Mouse (Mus musculus): ENCODE data around the gene Gm44502. TPM values are rescaled to one million over a fixed set of nuclear protein-coding genes. Genes with fewer than 3 reads are reported as not detected.
A peak's percentile ranks its signal among the peaks of the same experiment; 100 is the strongest.

Gene Gm44502
- not detected in 2 replicates for polyA plus RNA-seq (2016; fragmentation: Nextera tagmentation; extraction: Ambion mirVana)

DNA sequence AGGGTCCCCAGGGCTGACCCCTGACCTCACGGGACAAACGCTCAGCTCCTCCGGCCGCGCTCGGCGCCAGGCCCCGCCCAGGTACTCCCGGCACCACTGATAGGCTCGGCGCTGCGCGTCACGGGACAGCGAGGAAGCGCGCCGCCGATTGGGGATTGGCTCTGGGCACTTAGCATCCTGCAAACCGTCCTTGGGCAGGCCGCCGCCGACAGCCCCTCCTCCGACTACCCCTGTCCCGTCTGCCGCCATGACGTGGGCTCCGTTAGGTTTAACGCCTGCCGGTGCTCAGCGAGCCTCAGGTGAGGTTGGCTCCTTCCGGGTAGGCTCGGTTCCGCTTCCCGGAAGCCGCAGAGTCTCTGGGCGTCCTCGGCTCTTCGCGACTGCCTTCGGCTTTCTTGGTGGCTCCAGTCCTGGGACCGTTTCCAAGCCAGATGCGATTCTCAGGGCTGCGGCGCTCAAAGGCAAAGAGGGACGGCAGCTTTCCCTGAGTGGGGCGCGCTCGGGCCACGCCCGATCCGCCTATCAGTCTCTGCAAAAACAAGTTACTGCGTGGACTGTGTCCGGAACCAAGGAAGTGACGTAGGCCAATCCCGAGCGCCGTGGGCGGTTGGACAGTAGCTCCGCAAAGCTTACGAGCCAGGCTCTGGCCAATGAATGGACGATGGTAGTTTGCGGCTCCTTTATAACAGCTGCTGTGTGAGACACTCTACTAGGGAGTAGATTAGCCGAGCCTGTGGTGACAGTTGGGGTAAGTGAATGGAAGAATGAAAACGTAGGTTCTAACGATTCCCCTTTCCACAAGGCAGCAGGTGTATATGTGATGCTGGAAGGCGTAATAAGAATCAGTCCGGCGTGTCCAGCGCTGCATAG is at the start of gene Gm44502, which contains the start of the genes C730034F03Rik and Chkb:
Gene Gm44502 (minus strand): TSS at position 345 of the 870 bp plus-strand sequence.
Gene C730034F03Rik (plus strand): TSS at position 238 of the 870 bp plus-strand sequence.
Gene Chkb (minus strand): TSS at position 557 of the 870 bp plus-strand sequence.
- 1% methylated on average over 70 of the region's 70 CpGs for WGBS
- H3K9ac ChIP-seq (replicated peaks) = peak within 1 kb of the TSS; percentile 75
- H3K27ac ChIP-seq = peak within 1 kb of the TSS; percentile 96
- H3K4me3 ChIP-seq (replicated peaks) = peak within 1 kb of the TSS; percentile 74
- H3K4me2 ChIP-seq = peak within 1 kb of the TSS; percentile 87
- no peaks in the 10 kb centered on the region for H3K9me3 ChIP-seq
- peaks cover 24% of the 10 kb centered on the region for H3K4me1 ChIP-seq (replicated peaks)
- peak; percentile 90 for ATAC-seq (ENCODE audit: insufficient number of reproducible peaks, insufficient read depth, low FRiP score, low TSS enrichment, low read depth)
- no peaks in the 10 kb centered on the region for H3K27me3 ChIP-seq
- peaks cover 25% of the 10 kb centered on the region for H3K36me3 ChIP-seq

GRCm38 (mm10) chr15:89478622-89479021 is 49.1 kb upstream of the Gm44502 start:
- WGBS = 81% methylated on average over 3 of the region's 3 CpGs
- ATAC-seq (ENCODE audit: insufficient number of reproducible peaks, insufficient read depth, low FRiP score, low TSS enrichment, low read depth) = no peak

DNA sequence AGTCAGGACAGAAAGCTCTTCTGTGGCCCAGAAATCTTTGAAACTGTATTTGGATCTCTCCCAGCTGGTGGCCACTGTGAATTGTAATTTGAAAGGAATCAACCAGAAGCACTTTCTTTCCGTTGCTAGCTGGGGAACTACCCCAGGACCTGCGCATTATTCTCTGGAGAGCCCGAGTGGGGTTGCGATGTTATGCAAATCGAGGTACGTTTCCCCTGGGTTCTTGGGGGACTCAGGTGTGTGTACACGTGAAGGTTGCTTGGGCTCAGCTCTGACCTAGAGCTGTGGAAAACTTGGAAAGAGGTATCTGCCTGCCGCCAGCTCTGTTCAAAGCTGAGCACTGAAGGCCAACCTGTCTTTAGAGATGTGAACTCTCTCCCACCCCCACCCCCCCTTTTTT is 48.3 kb upstream of the Gm44502 start:
- peaks cover 5% of the 10 kb centered on the region; the same call in 1 of the 2 replicates for H3K27me3 ChIP-seq
- H3K9ac ChIP-seq (replicated peaks) = no peak overlapping the region
- no peak overlapping the region for H3K27ac ChIP-seq
- WGBS = 48% methylated on average over 8 of the region's 8 CpGs
- H3K9me3 ChIP-seq = 0 out of 2 replicates have a peak, but pooled peaks cover 7% of the 10 kb centered on the region
- H3K4me1 ChIP-seq (replicated peaks) = peaks cover 9% of the 10 kb centered on the region; the same call in 1 of the 2 replicates
- H3K4me3 ChIP-seq (replicated peaks) = no peak overlapping the region
- no peak overlapping the region for H3K4me2 ChIP-seq
- ATAC-seq (ENCODE audit: insufficient number of reproducible peaks, insufficient read depth, low FRiP score, low TSS enrichment, low read depth) = no peak
- no peaks in the 10 kb centered on the region for H3K36me3 ChIP-seq

More at GRCm38 (mm10) chr15:89478622-89479021, 49.1 kb upstream of the Gm44502 start:
- Histone ChIP-seq H3K4me1 (replicated peaks) (peaks cover 9% of the 10 kb centered on the region; the same call in 1 of the 2 replicates), H3K9ac (replicated peaks) (no peak overlapping the region), H3K36me3 (no peaks in the 10 kb centered on the region), H3K27ac (no peak overlapping the region), H3K4me3 (replicated peaks) (no peak overlapping the region), H3K4me2 (no peak overlapping the region), H3K27me3 (peaks cover 5% of the 10 kb centered on the region; the same call in 1 of the 2 replicates), H3K9me3 (0 out of 2 replicates have a peak, but pooled peaks cover 7% of the 10 kb centered on the region)

GRCm38 (mm10) chr15:89477091-89477491 is 47.6 kb upstream of the Gm44502 start, which contains the start of gene Arsa:
Gene Arsa, minus strand, starts transcription at chr15:89477425.
- Histone ChIP-seq H3K4me1 (replicated peaks) (peaks cover 9% of the 10 kb centered on the region; the same call in 1 of the 2 replicates), H3K4me3 (replicated peaks) (peak within 1 kb of the TSS; percentile 59), H3K9ac (replicated peaks) (peak within 1 kb of the TSS; percentile 72), H3K9me3 (0 out of 2 replicates have a peak, but pooled peaks cover 3% of the 10 kb centered on the region), H3K27ac (peak within 1 kb of the TSS; percentile 41; the same call in 1 of the 2 replicates), H3K4me2 (peak within 1 kb of the TSS; percentile 85), H3K27me3 (peaks cover 5% of the 10 kb centered on the region; the same call in 1 of the 2 replicates), H3K36me3 (no peaks in the 10 kb centered on the region)
- ATAC-seq (ENCODE audit: insufficient number of reproducible peaks, insufficient read depth, low FRiP score, low TSS enrichment, low read depth) = no peak
- WGBS = 33% methylated on average over 9 of the region's 9 CpGs

- H3K27ac ChIP-seq = peak overlapping the region; percentile 41; the same call in 1 of the 2 replicates
These were observed 46.9 kb upstream of the Gm44502 start for GRCm38 (mm10) chr15:89476475-89476815.

GRCm38 (mm10) chr15:89475611-89476474 is 46.3 kb upstream of the Gm44502 start:
- H3K4me2 ChIP-seq = peak overlapping the region; percentile 85
- peak overlapping the region; percentile 41; the same call in 1 of the 2 replicates for H3K27ac ChIP-seq
- H3K36me3 ChIP-seq = no peaks in the 10 kb centered on the region
- H3K27me3 ChIP-seq = peaks cover 5% of the 10 kb centered on the region; the same call in 1 of the 2 replicates
- peaks cover 9% of the 10 kb centered on the region; the same call in 1 of the 2 replicates for H3K4me1 ChIP-seq (replicated peaks)
- H3K9ac ChIP-seq (replicated peaks) = peak overlapping the region; percentile 72
- H3K4me3 ChIP-seq (replicated peaks) = peak overlapping the region; percentile 59
- H3K9me3 ChIP-seq = no peaks in the 10 kb centered on the region
- peak; percentile 96 for ATAC-seq (ENCODE audit: insufficient number of reproducible peaks, insufficient read depth, low FRiP score, low TSS enrichment, low read depth)
- 8% methylated on average over 44 of the region's 44 CpGs for WGBS

More at GRCm38 (mm10) chr15:89476475-89476815, 46.9 kb upstream of the Gm44502 start:
- peak; percentile 10; the same call in 1 of the 2 replicates for ATAC-seq (ENCODE audit: insufficient number of reproducible peaks, insufficient read depth, low FRiP score, low TSS enrichment, low read depth)
- H3K4me2 ChIP-seq = peak overlapping the region; percentile 85
- 5% methylated on average over 5 of the region's 5 CpGs for WGBS
- no peaks in the 10 kb centered on the region for H3K9me3 ChIP-seq
- H3K4me1 ChIP-seq (replicated peaks) = peaks cover 9% of the 10 kb centered on the region; the same call in 1 of the 2 replicates
- H3K4me3 ChIP-seq (replicated peaks) = peak overlapping the region; percentile 59
- peak overlapping the region; percentile 72 for H3K9ac ChIP-seq (replicated peaks)
- peaks cover 5% of the 10 kb centered on the region; the same call in 1 of the 2 replicates for H3K27me3 ChIP-seq
- no peaks in the 10 kb centered on the region for H3K36me3 ChIP-seq

DNA sequence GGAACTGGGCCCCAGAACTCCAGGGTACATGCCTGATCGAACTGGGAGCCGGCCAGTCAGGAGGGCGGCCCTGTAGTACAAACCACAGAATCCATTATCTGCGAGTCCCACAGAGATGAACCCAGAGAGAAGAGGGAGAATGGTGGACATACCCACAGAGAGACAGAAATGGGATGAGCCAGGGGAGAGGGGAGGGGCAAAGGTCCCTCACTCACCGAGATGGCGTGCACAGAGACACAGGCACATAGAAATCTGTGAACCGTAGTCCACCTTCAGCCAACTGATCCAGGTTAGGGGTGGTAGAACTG is 45.8 kb upstream of the Gm44502 start:
- peaks cover 9% of the 10 kb centered on the region; the same call in 1 of the 2 replicates for H3K4me1 ChIP-seq (replicated peaks)
- H3K4me3 ChIP-seq (replicated peaks) = peak overlapping the region; percentile 59
- H3K9ac ChIP-seq (replicated peaks) = peak overlapping the region; percentile 72
- no peaks in the 10 kb centered on the region for H3K36me3 ChIP-seq
- H3K27me3 ChIP-seq = peaks cover 5% of the 10 kb centered on the region; the same call in 1 of the 2 replicates
- 92% methylated on average over 7 of the region's 7 CpGs for WGBS
- H3K27ac ChIP-seq = no peak overlapping the region
- no peaks in the 10 kb centered on the region for H3K9me3 ChIP-seq
- ATAC-seq (ENCODE audit: insufficient number of reproducible peaks, insufficient read depth, low FRiP score, low TSS enrichment, low read depth) = no peak; the same call in 1 of the 2 replicates
- peak overlapping the region; percentile 85 for H3K4me2 ChIP-seq

DNA sequence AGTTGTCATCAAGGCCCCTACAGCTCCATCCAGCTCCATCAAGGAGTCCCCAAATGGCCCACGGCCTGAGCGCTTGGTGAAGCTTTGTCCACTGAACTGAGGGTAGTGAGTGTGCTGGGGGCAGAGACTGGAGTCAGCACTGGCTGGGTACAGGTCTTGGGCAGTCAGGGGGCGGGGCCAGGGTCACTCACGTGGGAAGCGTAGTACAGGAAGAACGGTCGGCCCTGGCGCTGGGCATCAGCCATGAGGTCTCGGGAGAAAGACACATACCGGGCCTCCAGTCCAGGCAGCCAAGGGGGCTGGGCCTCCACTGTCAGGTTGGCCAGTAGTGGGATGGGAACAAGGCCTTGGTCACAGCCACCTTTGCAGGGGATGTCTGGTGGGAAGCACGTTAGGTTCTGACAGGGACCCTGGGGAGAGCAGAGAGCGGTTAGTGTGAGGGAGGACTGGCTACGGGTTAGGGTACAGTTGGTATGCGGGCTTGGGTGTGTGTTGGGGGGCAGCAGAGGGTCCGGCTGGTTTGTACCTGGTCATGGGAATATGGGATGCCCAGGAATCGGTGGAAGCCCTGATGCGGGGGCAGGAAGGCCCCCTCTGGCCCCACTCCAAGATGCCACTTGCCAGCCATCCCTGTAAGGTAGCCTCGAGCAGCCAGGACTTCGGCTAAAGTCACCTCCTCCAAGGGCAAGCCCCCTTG is 45.2 kb upstream of the Gm44502 start:
- no peak overlapping the region for H3K9ac ChIP-seq (replicated peaks)
- H3K4me1 ChIP-seq (replicated peaks) = peaks cover 9% of the 10 kb centered on the region; the same call in 1 of the 2 replicates
- no peak overlapping the region for H3K4me3 ChIP-seq (replicated peaks)
- peak overlapping the region; percentile 85; the same call in 1 of the 2 replicates for H3K4me2 ChIP-seq
- no peak for ATAC-seq (ENCODE audit: insufficient number of reproducible peaks, insufficient read depth, low FRiP score, low TSS enrichment, low read depth)
- H3K27ac ChIP-seq = no peak overlapping the region
- no peaks in the 10 kb centered on the region for H3K36me3 ChIP-seq
- no peaks in the 10 kb centered on the region for H3K9me3 ChIP-seq
- H3K27me3 ChIP-seq = peaks cover 5% of the 10 kb centered on the region; the same call in 1 of the 2 replicates
- WGBS = 92% methylated on average over 19 of the region's 19 CpGs

- no peak overlapping the region for H3K4me3 ChIP-seq (replicated peaks)
- 93% methylated on average over 8 of the region's 8 CpGs for WGBS
These were observed 44.4 kb upstream of the Gm44502 start for GRCm38 (mm10) chr15:89473921-89474320.

GRCm38 (mm10) chr15:89473370-89473769 is 43.9 kb upstream of the Gm44502 start:
- peaks cover 9% of the 10 kb centered on the region; the same call in 1 of the 2 replicates for H3K4me1 ChIP-seq (replicated peaks)
- no peak overlapping the region for H3K4me3 ChIP-seq (replicated peaks)
- peaks cover 5% of the 10 kb centered on the region; the same call in 1 of the 2 replicates for H3K27me3 ChIP-seq
- WGBS = 82% methylated on average over 9 of the region's 9 CpGs
- ATAC-seq (ENCODE audit: insufficient number of reproducible peaks, insufficient read depth, low FRiP score, low TSS enrichment, low read depth) = no peak
- H3K9me3 ChIP-seq = no peaks in the 10 kb centered on the region
- no peak overlapping the region for H3K4me2 ChIP-seq
- no peak overlapping the region for H3K27ac ChIP-seq
- H3K36me3 ChIP-seq = no peaks in the 10 kb centered on the region
- H3K9ac ChIP-seq (replicated peaks) = no peak overlapping the region

More at GRCm38 (mm10) chr15:89473921-89474320, 44.4 kb upstream of the Gm44502 start:
- Histone ChIP-seq H3K36me3 (no peaks in the 10 kb centered on the region), H3K9ac (replicated peaks) (no peak overlapping the region), H3K4me1 (replicated peaks) (peaks cover 9% of the 10 kb centered on the region; the same call in 1 of the 2 replicates), H3K9me3 (no peaks in the 10 kb centered on the region), H3K27me3 (peaks cover 5% of the 10 kb centered on the region; the same call in 1 of the 2 replicates), H3K27ac (no peak overlapping the region), H3K4me2 (no peak overlapping the region)
- no peak for ATAC-seq (ENCODE audit: insufficient number of reproducible peaks, insufficient read depth, low FRiP score, low TSS enrichment, low read depth)
